Mouse (Mus musculus): ENCODE data around the gene Twf1. TPM values are rescaled to one million over a fixed set of nuclear protein-coding genes. Genes with fewer than 3 reads are reported as not detected.

The Twf1 gene
- polyA plus RNA-seq (2016; fragmentation: Nextera tagmentation; extraction: Ambion mirVana): 55.5 and 64.1 TPM in 2 replicates

DNA sequence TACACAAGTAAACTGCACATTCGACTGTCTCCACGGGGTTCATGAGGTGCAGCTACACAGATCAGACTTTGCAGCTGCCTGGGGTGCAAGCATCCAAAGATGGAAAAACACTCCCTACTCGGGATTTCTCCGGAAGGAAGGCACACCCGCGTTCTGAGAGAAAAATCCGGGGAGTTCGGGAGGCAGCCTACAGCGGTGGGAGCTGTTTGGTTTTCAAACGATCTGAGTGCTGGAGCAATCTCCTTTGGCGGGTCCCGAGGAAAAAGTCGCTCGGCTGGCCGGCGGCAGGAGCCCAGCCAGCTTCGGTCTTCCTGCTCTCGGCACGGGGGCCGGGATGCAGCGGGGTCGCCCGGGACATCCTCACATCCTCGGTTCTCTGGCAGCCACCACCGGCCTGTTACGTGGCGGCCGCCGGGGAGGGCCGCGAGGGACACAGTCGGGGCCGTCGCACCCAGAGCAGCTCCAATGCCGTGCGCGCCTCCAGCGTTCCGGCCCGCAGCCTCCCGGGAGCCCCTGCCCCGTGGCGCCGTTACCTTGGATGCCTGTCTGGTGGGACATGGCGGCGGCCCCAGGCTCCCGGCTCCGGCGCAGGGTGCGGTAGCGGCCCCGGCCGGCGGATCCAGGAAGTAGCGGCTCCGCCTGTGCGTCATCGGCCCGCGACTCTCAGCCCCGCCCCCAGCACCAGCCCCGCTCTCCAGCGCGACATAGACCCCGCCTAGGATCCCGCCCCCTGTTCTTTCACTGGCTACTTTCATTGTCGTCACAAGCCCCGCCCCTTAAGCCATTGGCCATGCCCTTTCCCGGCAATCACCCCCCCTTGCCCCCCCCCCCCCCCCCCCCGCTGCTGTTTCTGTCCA lies at the start of gene Twf1:
Gene Twf1, minus strand, starts transcription at position 671 of the 857 bp plus-strand sequence.
- peaks cover 14% of the 10 kb centered on the region for H3K4me1 ChIP-seq
- no peaks in the 10 kb centered on the region for H3K27me3 ChIP-seq (ENCODE audit: low read depth, poor library complexity, severe bottlenecking)
- WGBS: under 1% methylated on average over 70 of the region's 70 CpGs
- H3K9me3 ChIP-seq (replicated peaks): no peaks in the 10 kb centered on the region
- peak within 1 kb of the TSS; percentile 92 for H3K27ac ChIP-seq
- H3K36me3 ChIP-seq: peaks cover 23% of the 10 kb centered on the region
- DNase-seq (ENCODE audit: low spot score): peak; percentile 99
- peak within 1 kb of the TSS; percentile 99 for H3K4me3 ChIP-seq

DNA sequence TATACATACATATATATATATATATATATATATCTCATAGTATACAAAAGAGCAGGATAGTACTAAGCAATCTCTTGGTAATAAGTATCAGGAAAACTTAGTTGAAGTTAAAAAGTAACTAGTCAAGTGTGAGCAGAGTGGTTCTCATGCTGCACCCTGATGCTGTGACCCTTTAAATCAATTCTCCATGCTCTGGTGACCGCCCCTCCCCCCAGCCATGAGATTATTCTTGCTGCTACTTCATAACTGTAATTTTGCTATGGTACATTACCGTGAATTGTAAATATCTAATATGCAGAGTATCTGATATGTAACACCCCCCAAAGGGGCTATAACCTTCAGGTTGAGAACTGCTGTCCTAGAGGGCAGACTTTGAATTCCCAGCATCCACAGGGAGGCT lies 49.4 kb upstream of the Twf1 start:
- WGBS: 80% methylated on average over 2 of the region's 2 CpGs
- no peaks in the 10 kb centered on the region for H3K9me3 ChIP-seq (replicated peaks)
- no peak for DNase-seq (ENCODE audit: low spot score)
- no peaks in the 10 kb centered on the region for H3K27me3 ChIP-seq (ENCODE audit: low read depth, poor library complexity, severe bottlenecking)
- no peak overlapping the region for H3K27ac ChIP-seq
- H3K4me1 ChIP-seq: no peaks in the 10 kb centered on the region
- H3K36me3 ChIP-seq: no peaks in the 10 kb centered on the region
- no peak overlapping the region for H3K4me3 ChIP-seq

DNA sequence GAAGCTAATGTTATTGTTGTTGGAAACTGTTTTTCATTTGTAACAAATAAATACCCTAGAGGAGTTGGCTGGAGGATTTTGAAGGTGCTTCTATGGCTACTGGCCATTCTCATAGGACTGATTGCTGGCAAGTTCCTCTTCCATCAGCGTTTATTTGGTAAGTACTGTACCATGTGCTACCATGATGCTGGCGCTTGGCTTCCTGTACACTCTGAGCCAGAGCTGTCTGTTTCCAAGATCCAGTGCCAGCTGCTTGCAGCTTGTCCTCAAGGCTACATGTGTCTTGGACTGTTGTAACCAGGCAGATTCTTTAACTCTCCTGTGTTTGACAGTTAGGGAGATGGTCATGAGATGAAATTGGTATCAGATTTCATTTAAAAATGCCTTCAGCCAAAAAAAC lies 48.5 kb upstream of the Twf1 start:
- no peaks in the 10 kb centered on the region for H3K27me3 ChIP-seq (ENCODE audit: low read depth, poor library complexity, severe bottlenecking)
- DNase-seq (ENCODE audit: low spot score): no peak
- no peak overlapping the region for H3K4me3 ChIP-seq
- no peaks in the 10 kb centered on the region for H3K36me3 ChIP-seq
- no peak overlapping the region for H3K27ac ChIP-seq
- H3K4me1 ChIP-seq: no peaks in the 10 kb centered on the region
- 93% methylated on average over 2 of the region's 2 CpGs for WGBS
- no peaks in the 10 kb centered on the region for H3K9me3 ChIP-seq (replicated peaks)

DNA sequence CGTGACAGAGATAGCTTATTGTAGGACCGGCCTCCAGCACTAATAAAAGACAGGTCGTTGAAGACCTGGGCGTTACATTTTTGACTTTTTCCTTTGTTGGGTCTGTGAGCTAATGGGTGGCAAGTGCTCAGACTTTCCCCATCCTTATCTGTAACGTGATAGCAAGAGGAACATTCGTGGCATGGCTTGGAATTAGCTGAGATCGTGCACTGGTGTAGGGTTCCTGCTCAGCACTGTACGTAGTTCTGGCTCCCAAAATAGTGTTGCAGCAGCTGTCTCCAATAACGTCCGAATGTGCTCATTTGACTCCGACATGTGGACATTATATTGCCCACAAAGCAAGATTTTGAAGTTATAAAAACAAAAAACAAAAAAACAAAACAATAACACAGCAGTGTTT lies 44.8 kb upstream of the Twf1 start:
- Histone ChIP-seq H3K27ac (no peak overlapping the region), H3K36me3 (no peaks in the 10 kb centered on the region), H3K4me3 (no peak overlapping the region), H3K9me3 (replicated peaks) (no peaks in the 10 kb centered on the region), H3K27me3 (ENCODE audit: low read depth, poor library complexity, severe bottlenecking) (peaks cover 16% of the 10 kb centered on the region), H3K4me1 (no peaks in the 10 kb centered on the region)
- 83% methylated on average over 11 of the region's 11 CpGs for WGBS
- no peak for DNase-seq (ENCODE audit: low spot score)

DNA sequence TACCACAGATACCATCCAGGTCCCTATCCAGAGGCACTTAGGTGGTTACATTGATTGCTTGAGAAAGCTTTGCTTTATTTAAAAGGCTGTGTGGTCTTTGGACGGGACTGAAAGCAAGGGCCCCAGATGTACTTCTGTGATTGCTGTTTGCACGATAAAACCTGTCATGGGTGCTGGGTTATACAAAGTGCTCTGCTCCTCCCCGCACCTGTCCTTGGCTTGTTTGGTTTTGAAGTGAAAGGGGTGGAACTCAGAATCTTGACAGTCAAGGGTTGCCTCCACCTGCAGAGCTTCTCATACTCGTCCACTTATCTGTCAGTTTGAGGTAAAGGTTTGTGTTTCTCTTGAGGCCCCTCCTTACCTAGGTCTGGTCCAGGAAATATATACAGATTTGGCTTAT lies 40.9 kb upstream of the Twf1 start:
- no peaks in the 10 kb centered on the region for H3K9me3 ChIP-seq (replicated peaks)
- 80% methylated on average over 4 of the region's 4 CpGs for whole genome bisulfite sequencing
- H3K4me3 ChIP-seq: no peak overlapping the region
- no peak overlapping the region for H3K27ac ChIP-seq
- H3K36me3 ChIP-seq: no peaks in the 10 kb centered on the region
- H3K4me1 ChIP-seq: peaks cover 5% of the 10 kb centered on the region; the same call in 1 of the 2 replicates
- DNase-seq (ENCODE audit: low spot score): no peak
- peaks cover 33% of the 10 kb centered on the region for H3K27me3 ChIP-seq (ENCODE audit: low read depth, poor library complexity, severe bottlenecking)

DNA sequence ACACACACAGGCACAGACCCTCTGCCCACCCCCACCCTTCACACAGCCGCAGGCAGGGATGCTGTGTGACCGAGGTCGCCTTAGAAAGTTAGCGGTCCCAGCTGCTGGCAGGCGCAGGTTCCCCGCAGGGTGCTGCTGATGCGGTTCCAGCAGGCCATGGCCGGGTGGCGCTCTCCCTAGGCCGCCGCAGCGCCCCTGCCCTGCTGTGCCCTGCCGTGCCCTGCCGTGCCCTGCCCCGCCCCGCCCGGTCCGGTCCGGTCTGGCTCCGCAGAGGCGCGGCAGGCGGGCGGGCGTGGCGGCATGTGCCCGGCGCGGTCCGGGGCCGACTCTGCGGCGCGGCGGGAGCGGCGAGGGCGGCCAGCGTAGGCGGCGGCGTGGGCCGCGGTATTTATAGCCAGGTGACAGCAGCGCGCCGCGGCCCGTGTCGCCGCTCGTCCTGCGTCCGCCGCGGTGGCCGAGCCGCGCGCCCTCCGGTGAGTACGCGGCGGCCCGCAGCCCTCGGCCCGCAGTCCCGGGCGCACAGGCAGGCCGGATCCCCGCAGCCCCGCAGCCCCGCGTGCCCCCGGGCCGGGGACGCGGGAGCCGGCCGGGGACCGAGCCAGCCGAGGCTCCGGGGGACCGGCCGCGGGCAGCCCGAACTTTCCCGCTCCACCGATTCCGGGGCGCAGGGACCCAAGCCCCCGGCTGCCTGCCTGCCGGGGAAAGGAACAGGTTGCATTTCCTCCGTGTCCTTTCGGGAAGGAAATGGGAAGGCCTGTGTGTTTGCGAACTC lies 39.3 kb upstream of the Twf1 start, which contains the start of gene Tmem117:
Gene Tmem117, plus strand, starts transcription at position 403 of the 772 bp plus-strand sequence.
- WGBS: 2% methylated on average over 89 of the region's 96 CpGs
- no peaks in the 10 kb centered on the region for H3K9me3 ChIP-seq (replicated peaks)
- no peaks in the 10 kb centered on the region for H3K36me3 ChIP-seq
- peaks cover 33% of the 10 kb centered on the region for H3K27me3 ChIP-seq (ENCODE audit: low read depth, poor library complexity, severe bottlenecking)
- H3K27ac ChIP-seq: peak within 1 kb of the TSS; percentile 87
- DNase-seq (ENCODE audit: low spot score): peak; percentile 66
- peak within 1 kb of the TSS; percentile 81 for H3K4me3 ChIP-seq
- peaks cover 5% of the 10 kb centered on the region; the same call in 1 of the 2 replicates for H3K4me1 ChIP-seq

DNA sequence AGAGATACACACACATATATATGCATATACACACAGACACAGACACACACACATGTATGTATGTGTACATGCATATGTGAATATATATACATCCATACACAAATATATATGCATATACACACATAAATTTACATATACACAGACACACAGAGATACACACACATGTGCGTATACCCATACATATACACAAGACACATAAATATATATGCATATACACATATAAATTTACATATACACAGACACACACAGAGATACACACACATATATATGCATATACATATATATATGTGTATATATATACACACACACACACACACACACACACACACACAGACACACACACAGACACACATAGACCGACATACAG lies 38.8 kb upstream of the Twf1 start:
- peaks cover 5% of the 10 kb centered on the region; the same call in 1 of the 2 replicates for H3K4me1 ChIP-seq
- H3K36me3 ChIP-seq: no peaks in the 10 kb centered on the region
- peak overlapping the region; percentile 81 for H3K4me3 ChIP-seq
- H3K9me3 ChIP-seq (replicated peaks): no peaks in the 10 kb centered on the region
- H3K27me3 ChIP-seq (ENCODE audit: low read depth, poor library complexity, severe bottlenecking): peaks cover 33% of the 10 kb centered on the region
- DNase-seq (ENCODE audit: low spot score): no peak
- WGBS: 49% methylated on average over 2 of the region's 2 CpGs
- H3K27ac ChIP-seq: peak overlapping the region; percentile 87; the same call in 1 of the 2 replicates

DNA sequence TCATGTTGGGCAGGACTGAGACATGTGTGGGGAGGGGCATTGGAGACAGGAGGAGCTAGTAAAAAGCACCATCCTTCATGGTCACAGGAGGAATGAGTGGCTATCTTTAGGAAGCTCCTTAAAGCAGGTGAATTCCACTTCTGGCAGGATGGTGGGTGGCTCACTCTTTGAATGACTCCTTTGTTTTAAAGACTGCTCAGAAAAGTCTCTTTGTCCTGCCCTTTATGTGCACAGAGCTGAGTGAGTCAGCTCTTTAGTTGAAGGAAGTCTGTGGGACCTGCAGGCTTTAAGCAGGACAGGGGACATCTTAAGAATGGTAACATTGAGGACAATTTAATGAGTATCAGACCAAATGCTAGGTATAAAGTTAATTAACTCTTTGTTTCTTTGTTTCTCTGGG lies 31.2 kb upstream of the Twf1 start:
- Histone ChIP-seq H3K4me3 (no peak overlapping the region), H3K4me1 (no peaks in the 10 kb centered on the region), H3K36me3 (no peaks in the 10 kb centered on the region), H3K27me3 (ENCODE audit: low read depth, poor library complexity, severe bottlenecking) (no peaks in the 10 kb centered on the region), H3K27ac (no peak overlapping the region), H3K9me3 (replicated peaks) (no peaks in the 10 kb centered on the region)
- no peak for DNase-seq (ENCODE audit: low spot score)

DNA sequence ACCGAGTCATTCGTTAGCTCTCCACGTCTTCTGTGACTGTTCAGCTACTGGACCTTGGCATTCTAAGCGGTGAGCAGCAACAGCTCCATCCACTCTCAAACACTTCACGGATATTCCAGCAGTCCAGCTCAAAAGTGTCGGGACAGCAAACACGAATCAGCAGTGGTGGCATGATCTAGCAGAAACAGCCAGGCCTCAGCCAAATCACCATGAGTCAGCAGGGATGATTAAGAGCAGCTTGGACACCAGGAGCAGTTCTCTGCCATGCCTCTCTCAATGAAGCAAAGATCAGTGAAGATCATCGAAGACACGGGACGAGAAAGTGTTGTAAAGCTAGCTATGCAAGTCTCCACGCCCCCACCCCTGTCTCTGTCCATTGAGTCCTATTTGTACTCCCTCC lies 26.3 kb upstream of the Twf1 start:
- Histone ChIP-seq H3K36me3 (no peaks in the 10 kb centered on the region), H3K27ac (no peak overlapping the region), H3K4me1 (no peaks in the 10 kb centered on the region), H3K9me3 (replicated peaks) (no peaks in the 10 kb centered on the region), H3K27me3 (ENCODE audit: low read depth, poor library complexity, severe bottlenecking) (no peaks in the 10 kb centered on the region), H3K4me3 (no peak overlapping the region)
- 94% methylated on average over 11 of the region's 11 CpGs for WGBS
- no peak for DNase-seq (ENCODE audit: low spot score)

DNA sequence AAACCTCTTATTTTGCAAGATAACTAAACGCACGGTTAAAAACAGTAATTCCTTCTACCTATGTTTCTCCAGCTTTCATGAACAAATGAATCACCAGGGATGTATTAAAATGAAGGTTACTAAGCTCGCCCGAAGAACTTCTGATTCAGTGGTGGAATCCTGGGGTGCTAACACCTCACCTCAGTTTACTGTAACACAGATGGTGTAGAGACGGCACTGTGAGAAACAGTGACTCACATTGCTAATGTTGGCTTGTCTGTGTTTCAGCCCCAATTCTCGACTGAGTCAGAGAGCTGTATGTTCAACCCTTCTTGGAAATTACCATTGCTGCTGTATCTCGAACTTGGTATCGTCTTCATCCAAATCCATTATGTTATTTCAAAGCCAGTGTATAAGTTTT lies 18.1 kb upstream of the Twf1 start:
- Histone ChIP-seq H3K4me3 (no peak overlapping the region), H3K27me3 (ENCODE audit: low read depth, poor library complexity, severe bottlenecking) (no peaks in the 10 kb centered on the region), H3K36me3 (no peaks in the 10 kb centered on the region), H3K4me1 (no peaks in the 10 kb centered on the region), H3K27ac (no peak overlapping the region), H3K9me3 (replicated peaks) (no peaks in the 10 kb centered on the region)
- 93% methylated on average over 8 of the region's 8 CpGs for WGBS
- DNase-seq (ENCODE audit: low spot score): no peak

DNA sequence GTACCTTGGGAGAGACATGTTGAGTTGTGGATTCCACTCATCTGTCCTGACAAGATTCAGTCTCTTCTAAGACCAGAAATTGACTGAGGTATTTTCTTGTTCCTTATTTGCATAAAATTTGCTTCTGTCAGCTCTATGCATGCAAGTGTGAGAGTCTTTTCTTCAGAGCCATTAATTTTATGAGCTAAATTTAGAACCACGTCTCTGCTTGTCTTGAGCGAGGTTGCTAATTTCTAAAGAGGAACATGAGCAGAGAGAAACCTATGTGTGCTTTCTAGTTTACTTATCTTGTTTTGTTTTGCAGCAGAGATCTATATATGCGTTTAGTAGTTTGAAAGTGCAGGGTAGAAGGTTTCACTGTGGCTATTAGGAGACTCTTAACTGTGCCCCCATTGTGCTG lies 12.8 kb upstream of the Twf1 start:
- 82% methylated on average over 3 of the region's 3 CpGs for WGBS
- Histone ChIP-seq H3K4me1 (peaks cover 7% of the 10 kb centered on the region), H3K9me3 (replicated peaks) (no peaks in the 10 kb centered on the region), H3K4me3 (no peak overlapping the region), H3K27me3 (ENCODE audit: low read depth, poor library complexity, severe bottlenecking) (no peaks in the 10 kb centered on the region), H3K36me3 (no peaks in the 10 kb centered on the region), H3K27ac (no peak overlapping the region)
- DNase-seq (ENCODE audit: low spot score): no peak

DNA sequence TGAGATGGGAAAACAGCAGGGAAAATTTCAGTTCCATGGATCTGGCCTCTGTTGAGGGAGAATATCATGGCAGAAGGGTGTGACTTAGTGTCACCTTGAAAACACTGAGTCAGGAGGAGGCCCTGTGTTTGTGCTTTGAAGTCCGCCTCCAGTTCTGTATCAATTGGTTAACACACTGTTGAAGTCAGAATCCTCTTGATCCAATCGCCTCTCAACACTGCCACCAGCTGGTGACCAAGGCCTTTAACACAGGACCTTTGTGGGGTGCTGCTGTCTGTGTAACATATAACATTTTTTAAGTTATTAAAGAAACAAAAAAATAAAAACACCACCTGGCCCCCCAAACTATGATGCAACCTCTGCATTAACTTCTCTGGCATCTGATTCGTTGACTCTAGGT lies 11.7 kb upstream of the Twf1 start:
- 15% methylated on average over 3 of the region's 3 CpGs for WGBS
- Histone ChIP-seq H3K27ac (no peak overlapping the region), H3K4me3 (no peak overlapping the region), H3K27me3 (ENCODE audit: low read depth, poor library complexity, severe bottlenecking) (no peaks in the 10 kb centered on the region), H3K9me3 (replicated peaks) (no peaks in the 10 kb centered on the region), H3K36me3 (no peaks in the 10 kb centered on the region), H3K4me1 (peaks cover 7% of the 10 kb centered on the region)
- no peak for DNase-seq (ENCODE audit: low spot score)

DNA sequence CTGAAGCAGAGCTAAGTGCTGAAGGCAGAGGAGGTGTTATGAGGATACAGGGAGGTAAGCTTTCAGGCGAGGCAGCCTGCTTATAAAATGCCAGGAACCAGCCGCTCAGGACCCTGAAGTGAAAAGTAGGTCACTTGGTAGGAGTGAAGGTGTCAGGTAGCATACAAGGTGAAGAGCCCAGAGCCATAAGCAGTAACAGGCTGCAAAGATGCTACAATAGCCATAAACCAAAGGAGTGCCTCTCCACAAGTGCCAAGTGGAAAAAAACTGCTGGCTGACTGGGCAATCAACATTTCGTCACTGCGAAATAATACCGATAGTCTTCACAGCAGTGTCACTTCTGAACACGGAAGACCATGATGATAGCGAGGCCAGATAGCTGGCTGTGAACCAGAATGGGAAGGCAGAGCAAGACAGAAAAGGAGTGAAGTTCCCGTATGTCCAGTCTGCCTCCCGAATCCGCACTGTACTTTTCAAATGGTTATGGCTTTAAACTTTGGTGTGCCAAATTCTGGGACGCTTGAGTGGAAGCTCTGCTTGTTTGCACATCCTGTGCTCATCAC lies 10.5 kb upstream of the Twf1 start:
- Histone ChIP-seq H3K27me3 (ENCODE audit: low read depth, poor library complexity, severe bottlenecking) (no peaks in the 10 kb centered on the region), H3K4me3 (no peak overlapping the region), H3K36me3 (no peaks in the 10 kb centered on the region), H3K27ac (no peak overlapping the region), H3K4me1 (peaks cover 7% of the 10 kb centered on the region), H3K9me3 (replicated peaks) (no peaks in the 10 kb centered on the region)
- DNase-seq (ENCODE audit: low spot score): no peak
- 82% methylated on average over 11 of the region's 11 CpGs for WGBS

Measured in limb, embryonic 10.5 days (tissue).